Mouse (Mus musculus) brown adipose tissue, adult 24 weeks (tissue): Measurements from ENCODE around the gene Nucks1. TPM values are rescaled to one million over a fixed set of nuclear protein-coding genes. Genes with fewer than 3 reads are reported as not detected.

ENCODE experiments used
- H3K27ac ChIP-seq: fragments of 200-500 bp; replicated peaks from 2 replicates; pipeline ENCODE4 v1.5.1; 2012; ENCODE audit warnings: low read depth, mild to moderate bottlenecking, low read length
- H3K4me1 ChIP-seq: fragments of 200-500 bp; 2 replicates; pipeline ENCODE4 v1.6.1; 2012; ENCODE audit warnings: low read length, mixed read lengths; ENCODE audit not compliant: control insufficient read depth, insufficient read depth, insufficient read length
- H3K4me3 ChIP-seq: fragments of 200-500 bp; 2 replicates; pipeline ENCODE4 v1.5.1; 2012; ENCODE audit warnings: low read depth, mild to moderate bottlenecking, low read length, moderate library complexity; ENCODE audit not compliant: insufficient read depth
- polyA plus RNA-seq: library from polyadenylated mRNA; stranded (reverse); fragments of >200 nt; gene quantifications from 2 replicates; pipeline ENCODE4 v1.2.4, GENCODE M21; 2012; ENCODE audit not compliant: missing spikeins, insufficient read depth, insufficient read length

The Nucks1 gene
- 34.1 and 44.2 TPM in 2 replicates for polyA plus RNA-seq

GRCm38 (mm10) chr1:131910001-131910648 is at the start of gene Nucks1:
TSS of gene Nucks1 (plus strand) at chr1:131910534.
- peak within 1 kb of the TSS; percentile 98 for H3K4me3 ChIP-seq
- no peaks in the 10 kb centered on the region; the same call in none of the 2 replicates for H3K4me1 ChIP-seq
- H3K27ac ChIP-seq, result peak within 1 kb of the TSS; percentile 81

GRCm38 (mm10) chr1:131861811-131862210 is 48.5 kb upstream of the Nucks1 start:
- no peaks in the 10 kb centered on the region for H3K4me1 ChIP-seq
- H3K27ac ChIP-seq, result no peak overlapping the region
- H3K4me3 ChIP-seq, result no peak overlapping the region

DNA sequence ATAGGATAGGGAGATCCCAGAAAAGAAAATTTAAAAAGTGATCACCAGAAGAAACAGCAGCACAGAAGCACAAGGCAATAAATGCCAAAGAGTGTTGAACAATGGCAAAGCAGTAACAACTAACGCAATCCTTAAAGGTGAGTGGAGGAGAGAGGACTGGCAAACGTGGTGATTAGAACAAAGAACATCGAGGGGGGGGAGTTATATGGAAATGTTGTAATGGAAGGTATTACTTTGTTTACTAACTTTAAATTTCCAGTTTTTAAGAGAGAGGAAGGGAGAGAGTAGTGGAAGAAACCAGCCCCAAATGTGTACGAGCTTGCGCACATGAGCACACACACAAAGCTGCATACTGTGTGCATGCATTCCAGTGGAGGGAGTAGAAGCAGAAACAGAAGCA is 44.7 kb upstream of the Nucks1 start:
- Histone ChIP-seq H3K4me1 (no peaks in the 10 kb centered on the region; the same call in 1 of the 2 replicates), H3K4me3 (no peak overlapping the region), H3K27ac (no peak overlapping the region)

DNA sequence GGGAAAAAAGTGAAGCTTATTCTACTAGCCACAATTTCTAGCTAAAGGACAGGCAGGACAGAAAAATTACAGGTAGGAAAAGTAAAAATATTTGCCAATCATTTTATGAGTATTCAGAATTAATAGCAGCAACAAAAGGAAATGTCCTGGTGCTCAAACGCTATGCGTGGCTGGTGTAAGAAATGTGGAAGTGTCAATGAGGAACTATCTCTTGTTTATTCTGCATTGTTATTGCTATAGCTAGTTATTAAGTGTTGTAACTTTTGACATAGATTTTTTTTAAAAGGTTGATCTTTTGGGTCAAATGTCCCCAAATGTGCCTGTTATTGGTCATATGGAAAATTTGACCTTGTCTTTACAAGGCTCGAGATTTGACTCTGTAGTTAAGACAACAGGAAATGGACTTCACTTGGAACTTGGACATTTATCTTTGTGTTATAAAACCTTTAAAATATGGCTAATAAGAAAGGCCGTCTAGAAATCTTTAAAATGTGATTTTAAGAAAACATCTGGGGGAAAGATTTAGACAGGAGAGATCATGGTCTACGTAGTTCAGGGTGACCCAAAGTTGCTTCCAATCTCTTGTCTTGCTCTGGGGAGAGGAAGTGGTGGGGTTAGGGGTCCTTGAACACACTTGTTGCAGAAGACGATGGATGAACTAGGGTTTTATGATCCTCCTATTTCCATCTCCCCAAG is 43.9 kb upstream of the Nucks1 start:
- H3K4me3 ChIP-seq, result no peak overlapping the region
- no peak overlapping the region for H3K27ac ChIP-seq
- no peaks in the 10 kb centered on the region; the same call in 1 of the 2 replicates for H3K4me1 ChIP-seq

DNA sequence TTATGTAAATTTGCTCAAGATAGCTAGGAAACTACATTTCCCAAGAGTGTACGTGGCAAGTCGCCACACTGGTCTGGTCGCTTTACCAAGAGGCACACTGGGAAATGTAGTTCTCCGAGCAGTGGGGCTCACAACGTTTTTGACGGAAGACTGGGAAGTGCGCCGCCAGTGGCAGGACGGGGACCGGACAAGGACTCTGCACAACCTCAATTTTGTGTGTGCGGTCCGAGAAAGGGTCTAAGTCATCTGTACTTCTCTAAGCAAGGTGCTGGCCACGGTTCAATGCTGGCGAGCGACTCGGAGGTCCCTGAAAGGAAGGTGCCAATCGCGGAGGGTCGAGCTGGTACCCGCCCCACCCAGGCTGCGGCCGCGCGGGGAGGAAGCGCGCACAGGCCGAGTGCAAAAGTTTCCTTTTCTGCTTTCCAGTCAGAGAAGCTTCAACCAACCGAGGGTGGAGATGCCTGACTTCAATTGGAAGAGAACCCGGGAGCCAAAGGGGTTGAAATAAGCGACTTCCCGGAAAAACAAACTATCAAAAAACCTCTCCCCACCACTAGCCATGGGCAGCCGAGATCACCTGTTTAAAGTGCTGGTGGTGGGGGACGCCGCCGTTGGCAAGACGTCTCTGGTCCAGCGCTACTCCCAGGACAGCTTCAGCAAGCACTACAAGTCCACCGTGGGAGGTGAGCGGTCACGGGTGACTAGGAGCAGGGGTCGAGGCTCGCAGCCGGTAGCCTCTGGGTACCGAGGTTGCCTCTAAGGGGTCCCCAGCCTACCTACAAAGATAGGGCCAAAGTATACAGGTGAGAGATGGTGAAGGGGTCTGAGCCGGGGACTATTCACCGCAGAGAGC is 43.0 kb upstream of the Nucks1 start, which contains the start of gene Rab29:
TSS of gene Rab29 (plus strand) at position 132 of the 853 bp plus-strand sequence.
- Histone ChIP-seq H3K4me1 (no peaks in the 10 kb centered on the region; the same call in 1 of the 2 replicates), H3K27ac (peak within 1 kb of the TSS; percentile 82), H3K4me3 (peak within 1 kb of the TSS; percentile 92)

DNA sequence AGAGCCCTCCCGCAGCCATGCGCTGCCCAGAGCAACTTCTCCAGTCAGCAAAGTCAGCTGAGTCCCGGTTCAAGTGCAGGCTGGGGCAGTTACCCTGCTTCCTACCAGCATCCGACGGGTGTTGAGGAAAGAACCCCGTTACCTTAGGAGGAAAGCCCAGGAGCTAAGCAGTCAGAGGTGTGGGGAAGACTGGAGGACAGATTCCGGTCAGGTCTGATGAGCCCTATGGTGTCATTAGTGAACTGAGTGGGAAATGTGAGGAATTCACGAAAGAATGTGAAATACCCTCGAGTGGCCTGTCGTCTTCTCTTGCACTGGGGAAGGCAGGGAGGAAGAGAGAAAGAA is 42.4 kb upstream of the Nucks1 start:
- Histone ChIP-seq H3K27ac (no peak overlapping the region), H3K4me3 (peak overlapping the region; percentile 92), H3K4me1 (no peaks in the 10 kb centered on the region; the same call in 1 of the 2 replicates)

GRCm38 (mm10) chr1:131869561-131869960 is 40.8 kb upstream of the Nucks1 start:
- no peak overlapping the region for H3K4me3 ChIP-seq
- no peak overlapping the region for H3K27ac ChIP-seq
- H3K4me1 ChIP-seq, result no peaks in the 10 kb centered on the region; the same call in 1 of the 2 replicates

DNA sequence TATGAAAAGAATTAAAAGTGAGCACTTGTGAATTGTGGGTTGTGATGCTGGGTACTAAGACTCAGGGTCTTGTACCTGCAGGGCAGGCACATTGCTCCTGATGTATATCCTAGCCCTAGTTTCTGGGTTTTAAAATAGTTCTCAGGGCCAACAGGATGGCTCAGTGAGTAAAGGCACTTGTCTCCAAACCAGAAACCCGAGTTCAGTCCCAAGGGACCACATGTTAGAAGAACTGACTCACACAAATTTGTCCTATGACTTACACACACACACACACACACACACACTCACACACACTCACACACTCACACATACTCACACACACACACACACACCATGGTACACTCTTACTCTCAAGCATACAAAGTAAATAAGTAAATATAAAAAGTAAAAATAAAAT is 37.5 kb upstream of the Nucks1 start:
- H3K4me3 ChIP-seq, result no peak overlapping the region
- no peaks in the 10 kb centered on the region; the same call in 1 of the 2 replicates for H3K4me1 ChIP-seq
- H3K27ac ChIP-seq, result no peak overlapping the region

- H3K4me3 ChIP-seq, result no peak overlapping the region
Observed at GRCm38 (mm10) chr1:131879816-131880215, 30.5 kb upstream of the Nucks1 start.

GRCm38 (mm10) chr1:131882787-131883186 is 27.5 kb upstream of the Nucks1 start:
- H3K27ac ChIP-seq, result no peak overlapping the region
- H3K4me1 ChIP-seq, result no peaks in the 10 kb centered on the region
- H3K4me3 ChIP-seq, result no peak overlapping the region

More at GRCm38 (mm10) chr1:131879816-131880215, 30.5 kb upstream of the Nucks1 start:
- no peaks in the 10 kb centered on the region for H3K4me1 ChIP-seq
- H3K27ac ChIP-seq, result no peak overlapping the region

GRCm38 (mm10) chr1:131886173-131886572 is 24.2 kb upstream of the Nucks1 start:
- H3K27ac ChIP-seq, result no peak overlapping the region
- no peak overlapping the region for H3K4me3 ChIP-seq
- no peaks in the 10 kb centered on the region for H3K4me1 ChIP-seq

- H3K4me1 ChIP-seq, result no peaks in the 10 kb centered on the region
- no peak overlapping the region for H3K4me3 ChIP-seq
- H3K27ac ChIP-seq, result no peak overlapping the region
Observed at GRCm38 (mm10) chr1:131886641-131887040, 23.7 kb upstream of the Nucks1 start.

DNA sequence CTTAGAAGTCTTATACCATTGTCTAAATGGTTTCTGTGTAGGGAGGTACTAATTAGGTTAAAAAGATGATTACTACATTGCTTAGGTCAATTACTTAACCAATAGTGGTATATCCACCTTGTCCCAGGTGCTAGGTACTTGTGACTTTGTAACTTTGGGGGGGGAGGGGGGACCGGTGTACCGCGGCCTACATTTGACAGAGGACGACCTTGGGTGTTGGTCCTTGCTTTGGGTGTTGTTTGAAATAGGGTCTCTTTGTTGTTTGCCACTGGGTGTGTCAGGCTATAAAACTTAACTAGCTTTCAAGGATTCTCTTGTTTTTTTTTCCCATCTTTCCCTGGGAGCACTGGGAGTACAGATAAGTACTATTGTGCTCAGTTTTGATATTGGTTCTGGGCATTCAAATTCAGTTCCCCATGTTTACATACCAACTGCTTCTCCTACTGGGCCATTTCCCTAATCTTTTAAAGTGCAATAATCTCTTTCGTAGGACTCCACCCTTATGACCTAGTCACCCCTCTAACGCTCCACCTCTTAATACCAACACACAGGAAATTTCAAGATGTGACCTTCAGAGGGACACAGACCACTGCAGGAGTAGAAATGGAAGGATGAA is 20.2 kb upstream of the Nucks1 start:
- H3K4me3 ChIP-seq, result no peak overlapping the region
- no peak overlapping the region for H3K27ac ChIP-seq
- no peaks in the 10 kb centered on the region for H3K4me1 ChIP-seq

GRCm38 (mm10) chr1:131891436-131891835 is 18.9 kb upstream of the Nucks1 start:
- H3K4me1 ChIP-seq, result no peaks in the 10 kb centered on the region
- H3K27ac ChIP-seq, result no peak overlapping the region
- H3K4me3 ChIP-seq, result no peak overlapping the region

DNA sequence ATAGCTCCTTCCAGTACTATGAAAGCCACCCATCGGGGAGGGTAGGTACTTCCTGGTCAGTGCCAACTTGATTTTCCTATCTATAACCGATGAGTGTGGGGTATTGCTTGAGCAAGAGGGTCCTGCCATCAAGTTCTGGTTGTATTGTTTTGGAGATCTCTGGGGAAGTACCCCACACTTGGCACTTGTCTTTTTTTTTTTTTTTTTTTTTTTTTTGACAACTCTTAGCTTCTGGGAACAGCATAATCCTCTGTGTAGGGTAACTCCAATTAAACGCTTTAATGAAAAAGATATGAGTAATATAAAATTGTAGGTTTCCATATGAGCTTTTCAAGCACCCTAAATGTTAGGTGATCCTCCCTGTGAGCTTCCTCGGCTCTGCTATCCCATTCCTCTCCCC is 7.7 kb upstream of the Nucks1 start:
- H3K27ac ChIP-seq, result no peak overlapping the region
- no peaks in the 10 kb centered on the region for H3K4me1 ChIP-seq

More for the DNA sequence above, 7.7 kb upstream of the Nucks1 start:
- H3K4me3 ChIP-seq, result no peak overlapping the region
